ENCODE assay signal across 8 mouse cellular contexts in genomic region chr17:21708401-21708800, GRCm38 (mm10). TPM values are rescaled to one million over a fixed set of nuclear protein-coding genes. Genes with fewer than 3 reads are reported as not detected.
A peak's percentile ranks its signal among the peaks of the same experiment; 100 is the strongest.
DNase-seq lines count a peak whose midpoint lies in the region; ATAC-seq and TF ChIP-seq lines count a peak whose summit lies in the region.

No protein-coding gene starts in this region.

- H3K9me3 ChIP-seq in hindbrain, postnatal 0 days (ENCODE audit: low read length) = no peaks in the 10 kb centered on the region
- H3K9me3 ChIP-seq in midbrain, embryonic 11.5 days (ENCODE audit: control insufficient read depth, low read length) = no peaks in the 10 kb centered on the region

- no peak for TF ChIP-seq CTCF in heart, adult 2 months (IDR thresholded peaks at IDR 0.05)
- TF ChIP-seq CTCF in hindbrain, postnatal 0 days (IDR thresholded peaks at IDR 0.05; ENCODE audit: low read depth) = no peak

- no peaks in the 10 kb centered on the region; the same call in none of the 2 replicates for H3K36me3 ChIP-seq in heart, adult 2 months (ENCODE audit: control insufficient read depth, insufficient read depth, low read length)
- H3K36me3 ChIP-seq in hindbrain, postnatal 0 days (ENCODE audit: insufficient read depth, low read length) = no peaks in the 10 kb centered on the region
- peaks cover 2% of the 10 kb centered on the region; the same call in 1 of the 2 replicates for H3K36me3 ChIP-seq in midbrain, embryonic 11.5 days (ENCODE audit: control insufficient read depth, insufficient read depth, low read length)

- no peaks in the 10 kb centered on the region for H3K27me3 ChIP-seq in heart, adult 2 months (ENCODE audit: control insufficient read depth, insufficient read depth, low read length)
- no peaks in the 10 kb centered on the region for H3K27me3 ChIP-seq in hindbrain, postnatal 0 days (ENCODE audit: insufficient read depth, low read length)
- H3K27me3 ChIP-seq in midbrain, embryonic 11.5 days (ENCODE audit: control insufficient read depth, insufficient read depth, low read length) = no peaks in the 10 kb centered on the region

- ATAC-seq in hindbrain, postnatal 0 days = no peak
- no peak for ATAC-seq in midbrain, embryonic 11.5 days (ENCODE audit: low FRiP score)

- 32% methylated on average over 2 of the region's 2 CpGs for WGBS in heart, adult 2 months
- 22% methylated on average over 2 of the region's 2 CpGs for WGBS in hindbrain, postnatal 0 days
- WGBS in midbrain, embryonic 11.5 days = 49% methylated on average over 2 of the region's 2 CpGs

- intact Hi-C loops in heart, adult 2 months (cut with DNase I) = no loop called here

- no peak for DNase-seq in heart, adult 2 months
- DNase-seq in heart, postnatal 4 days = no peak
- DNase-seq in hindbrain, postnatal 0 days (ENCODE audit: low spot score) = peak; percentile 1
- DNase-seq in midbrain, embryonic 11.5 days (ENCODE audit: low spot score, missing footprints) = peak; percentile 88
- DNase-seq in spleen, adult 18-20 months = no peak
- DNase-seq in urinary bladder, postnatal 36 days (ENCODE audit: low spot score in 2 of 2) = no peak
- DNase-seq in layer of hippocampus, adult 9-11 months = no peak

- H3K9ac ChIP-seq in heart, adult 2 months (ENCODE audit: low read depth, low read length) = no peak overlapping the region; the same call in 1 of the 2 replicates
- peak overlapping the region; percentile 64; the same call in 1 of the 2 replicates for H3K9ac ChIP-seq in hindbrain, postnatal 0 days (replicated peaks; ENCODE audit: low read length)
- H3K9ac ChIP-seq in midbrain, embryonic 11.5 days (ENCODE audit: low read length) = peak overlapping the region; percentile 79

- peak overlapping the region; percentile 90; the same call in 1 of the 2 replicates for H3K27ac ChIP-seq in heart, adult 2 months
- no peak overlapping the region for H3K27ac ChIP-seq in brown adipose tissue, adult 24 weeks (replicated peaks; ENCODE audit: low read depth, low read length)
- 0 out of 2 replicates have a peak overlapping the region, but pooled peaks have one; percentile 88 for H3K27ac ChIP-seq in hindbrain, postnatal 0 days
- no peak overlapping the region for H3K27ac ChIP-seq in midbrain, embryonic 11.5 days (ENCODE audit: low read depth, low read length)

- no peak for TF ChIP-seq POLR2A in heart, adult 2 months (IDR thresholded peaks at IDR 0.05; ENCODE audit: insufficient read depth, low read depth, low read length)

- H3K4me1 ChIP-seq in heart, adult 2 months (ENCODE audit: control insufficient read depth, insufficient read depth, low read length) = peaks cover 2% of the 10 kb centered on the region
- H3K4me1 ChIP-seq in brown adipose tissue, adult 24 weeks (ENCODE audit: control insufficient read depth, insufficient read depth, insufficient read length, low read length) = no peaks in the 10 kb centered on the region
- H3K4me1 ChIP-seq in hindbrain, postnatal 0 days (ENCODE audit: insufficient read depth, low read length) = 0 out of 2 replicates have a peak, but pooled peaks cover 2% of the 10 kb centered on the region
- peaks cover 2% of the 10 kb centered on the region; the same call in 1 of the 2 replicates for H3K4me1 ChIP-seq in midbrain, embryonic 11.5 days (ENCODE audit: control insufficient read depth, insufficient read depth, low read length)

- H3K4me3 ChIP-seq in heart, adult 2 months = no peak overlapping the region; the same call in 1 of the 2 replicates
- H3K4me3 ChIP-seq in brown adipose tissue, adult 24 weeks (ENCODE audit: insufficient read depth, low read depth, low read length) = peak overlapping the region; percentile 23; the same call in 1 of the 2 replicates
- H3K4me3 ChIP-seq in hindbrain, postnatal 0 days (ENCODE audit: low read length) = peak overlapping the region; percentile 71
- H3K4me3 ChIP-seq in midbrain, embryonic 11.5 days (ENCODE audit: low read depth, low read length) = peak overlapping the region; percentile 56

- TF ChIP-seq EP300 in heart, adult 2 months (IDR thresholded peaks at IDR 0.05; ENCODE audit: insufficient read depth, low read depth, low read length) = no peak

- H3K4me2 ChIP-seq in hindbrain, postnatal 0 days (ENCODE audit: low read depth, low read length) = peak overlapping the region; percentile 72
- peak overlapping the region; percentile 51 for H3K4me2 ChIP-seq in midbrain, embryonic 11.5 days

- no peaks in the 10 kb centered on the region for H3K79me2 ChIP-seq in heart, adult 2 months (replicated peaks; ENCODE audit: control insufficient read depth, insufficient read depth, low read length)

RNA-seq across cellular contexts. Expression of gene Zfp760, which starts 0.9 kb away (rescaled TPM):
- total RNA-seq in heart, adult 2 months (2021) = 1 to 10 TPM; 1.3 to 1.5 TPM
- 0.53 and 1.3 TPM in 2 replicates for polyA plus RNA-seq in heart, adult 2 months (2012; rRNA removed)
- 1 to 10 TPM; 3.8 to 4.0 TPM for total RNA-seq in heart, postnatal 4 days (2021)
- polyA plus RNA-seq in brown adipose tissue, adult 24 weeks (2012; ENCODE audit: insufficient read depth, insufficient read length, missing spikeins) = 2.9 and 3.3 TPM in 2 replicates
- total RNA-seq in hindbrain, postnatal 0 days (2014; rRNA removed) = 3.7 and 4.6 TPM in 2 replicates
- 4.7 and 5.6 TPM in 2 replicates for polyA plus RNA-seq in hindbrain, postnatal 0 days (2015; fragmentation: Nextera tagmentation; extraction: Ambion mirVana)
- 25.5 and 27.2 TPM in 2 replicates for polyA plus RNA-seq in midbrain, embryonic 11.5 days (2014; fragmentation: Nextera tagmentation; extraction: Ambion mirVana)

RNA-seq across cellular contexts. Expression of gene Gm10226, which starts 16.7 kb away (rescaled TPM):
- total RNA-seq in heart, adult 2 months (2021) = 1 to 10 TPM; 2.2 to 2.4 TPM
- polyA plus RNA-seq in heart, adult 2 months (2012; rRNA removed) = not detected in 2 replicates
- 1 to 10 TPM; 3.2 to 4.9 TPM for total RNA-seq in heart, postnatal 4 days (2021)
- polyA plus RNA-seq in brown adipose tissue, adult 24 weeks (2012; ENCODE audit: insufficient read depth, insufficient read length, missing spikeins) = 6.9 and 11.4 TPM in 2 replicates
- total RNA-seq in hindbrain, postnatal 0 days (2014; rRNA removed) = not detected in 2 replicates
- 5.5 and 6.9 TPM in 2 replicates for polyA plus RNA-seq in hindbrain, postnatal 0 days (2015; fragmentation: Nextera tagmentation; extraction: Ambion mirVana)
- polyA plus RNA-seq in midbrain, embryonic 11.5 days (2014; fragmentation: Nextera tagmentation; extraction: Ambion mirVana) = 18.2 and 19.4 TPM in 2 replicates

RNA-seq across cellular contexts. Expression of gene Zfp229, which starts 22.2 kb away (rescaled TPM):
- total RNA-seq in heart, adult 2 months (2021) = 1 to 10 TPM; 5.1 to 5.9 TPM
- polyA plus RNA-seq in heart, adult 2 months (2012; rRNA removed) = 1.5 and 3.3 TPM in 2 replicates
- 1 to 10 TPM; 8.1 to 8.6 TPM for total RNA-seq in heart, postnatal 4 days (2021)
- polyA plus RNA-seq in brown adipose tissue, adult 24 weeks (2012; ENCODE audit: insufficient read depth, insufficient read length, missing spikeins) = 5.0 and 5.9 TPM in 2 replicates
- total RNA-seq in hindbrain, postnatal 0 days (2014; rRNA removed) = 6.5 and 9.0 TPM in 2 replicates
- polyA plus RNA-seq in hindbrain, postnatal 0 days (2015; fragmentation: Nextera tagmentation; extraction: Ambion mirVana) = 6.8 and 12.6 TPM in 2 replicates
- 8.7 and 10.9 TPM in 2 replicates for polyA plus RNA-seq in midbrain, embryonic 11.5 days (2014; fragmentation: Nextera tagmentation; extraction: Ambion mirVana)

RNA-seq across cellular contexts. Expression of gene Zfp983, which starts 58.0 kb away (rescaled TPM):
- 1 to 10 TPM; 2.1 to 2.4 TPM for total RNA-seq in heart, adult 2 months (2021)
- 0.35 and 1.3 TPM in 2 replicates for polyA plus RNA-seq in heart, adult 2 months (2012; rRNA removed)
- total RNA-seq in heart, postnatal 4 days (2021) = 1 to 10 TPM; 3.5 to 3.9 TPM
- polyA plus RNA-seq in brown adipose tissue, adult 24 weeks (2012; ENCODE audit: insufficient read depth, insufficient read length, missing spikeins) = 2.8 and 3.3 TPM in 2 replicates
- 3.3 and 4.2 TPM in 2 replicates for total RNA-seq in hindbrain, postnatal 0 days (2014; rRNA removed)
- polyA plus RNA-seq in hindbrain, postnatal 0 days (2015; fragmentation: Nextera tagmentation; extraction: Ambion mirVana) = 4.7 and 5.0 TPM in 2 replicates
- 8.5 and 9.5 TPM in 2 replicates for polyA plus RNA-seq in midbrain, embryonic 11.5 days (2014; fragmentation: Nextera tagmentation; extraction: Ambion mirVana)

Comparison
In these comparisons a context has a peak if more than half of its experiments do, and no peak if none do; other contexts are left out.
1. DNase-seq: peak in hindbrain, postnatal 0 days (single experiment) and midbrain, embryonic 11.5 days (single experiment); none in heart, adult 2 months (0 of 2), heart, postnatal 4 days (single experiment), spleen, adult 18-20 months (0 of 2), urinary bladder, postnatal 36 days (0 of 2) and layer of hippocampus, adult 9-11 months (single experiment).
2. H3K27ac ChIP-seq: peak in heart, adult 2 months (single experiment) and hindbrain, postnatal 0 days (single experiment); none in brown adipose tissue, adult 24 weeks (single experiment) and midbrain, embryonic 11.5 days (single experiment).